Mouse (Mus musculus): Measurements from ENCODE around the gene Cpa1.

The Cpa1 gene

GRCm38 (mm10) chr6:30620994-30621393, 18.0 kb upstream of the Cpa1 start:
- no peak for DNase-seq (ENCODE audit: low spot score in 2 of 2)

GRCm38 (mm10) chr6:30621986-30622389, 17.0 kb upstream of the Cpa1 start:
- no peak for DNase-seq (ENCODE audit: low spot score in 2 of 2)

- DNase-seq (ENCODE audit: low spot score in 2 of 2) = no peak
Measured at GRCm38 (mm10) chr6:30624763-30625162, 14.3 kb upstream of the Cpa1 start.

- no peak for DNase-seq (ENCODE audit: low spot score in 2 of 2)
Measured at GRCm38 (mm10) chr6:30628152-30628551, 10.9 kb upstream of the Cpa1 start.

- no peak for DNase-seq (ENCODE audit: low spot score in 2 of 2)
Measured at GRCm38 (mm10) chr6:30629989-30630388, 9.0 kb upstream of the Cpa1 start.

GRCm38 (mm10) chr6:30635361-30635862, 3.6 kb upstream of the Cpa1 start:
- no peak for DNase-seq (ENCODE audit: low spot score in 2 of 2)

- no peak for DNase-seq (ENCODE audit: low spot score in 2 of 2)
Measured at GRCm38 (mm10) chr6:30636186-30636842, 2.7 kb upstream of the Cpa1 start.

GRCm38 (mm10) chr6:30643694-30644460, 4.9 kb downstream of the Cpa1 start:
- no peak for DNase-seq (ENCODE audit: low spot score in 2 of 2)

GRCm38 (mm10) chr6:30644462-30644861, 5.4 kb downstream of the Cpa1 start:
- no peak for DNase-seq (ENCODE audit: low spot score in 2 of 2)

- DNase-seq (ENCODE audit: low spot score in 2 of 2) = no peak
Measured at GRCm38 (mm10) chr6:30645379-30645778, 6.4 kb downstream of the Cpa1 start.

GRCm38 (mm10) chr6:30649651-30650296, 10.8 kb downstream of the Cpa1 start:
- DNase-seq (ENCODE audit: low spot score in 2 of 2) = no peak

GRCm38 (mm10) chr6:30652425-30653188, 13.6 kb downstream of the Cpa1 start:
- DNase-seq (ENCODE audit: low spot score in 2 of 2) = no peak

- DNase-seq (ENCODE audit: low spot score in 2 of 2) = no peak
Measured at GRCm38 (mm10) chr6:30653518-30653917, 14.5 kb downstream of the Cpa1 start.

- no peak for DNase-seq (ENCODE audit: low spot score in 2 of 2)
Measured at GRCm38 (mm10) chr6:30654402-30654859, 15.4 kb downstream of the Cpa1 start.

- DNase-seq (ENCODE audit: low spot score in 2 of 2) = no peak
Measured at GRCm38 (mm10) chr6:30654932-30655331, 15.9 kb downstream of the Cpa1 start.

- DNase-seq (ENCODE audit: low spot score in 2 of 2) = no peak
Measured at GRCm38 (mm10) chr6:30657279-30657678, 18.3 kb downstream of the Cpa1 start.

- no peak for DNase-seq (ENCODE audit: low spot score in 2 of 2)
Measured at GRCm38 (mm10) chr6:30658619-30659018, 19.6 kb downstream of the Cpa1 start.

GRCm38 (mm10) chr6:30664776-30665175, 25.8 kb downstream of the Cpa1 start:
- no peak for DNase-seq (ENCODE audit: low spot score in 2 of 2)

- DNase-seq (ENCODE audit: low spot score in 2 of 2) = no peak
Measured at GRCm38 (mm10) chr6:30665296-30665695, 26.3 kb downstream of the Cpa1 start.

- no peak for DNase-seq (ENCODE audit: low spot score in 2 of 2)
Measured at GRCm38 (mm10) chr6:30666043-30666442, 27.0 kb downstream of the Cpa1 start.

- no peak for DNase-seq (ENCODE audit: low spot score in 2 of 2)
Measured at GRCm38 (mm10) chr6:30667585-30667984, 28.6 kb downstream of the Cpa1 start.

- DNase-seq (ENCODE audit: low spot score in 2 of 2) = no peak
Measured at GRCm38 (mm10) chr6:30671696-30672095, 32.7 kb downstream of the Cpa1 start.

Measured in spleen, postnatal 36 days (tissue).